ENCODE assay signal across 7 mouse cellular contexts in genomic region chr7:34167766-34168469, GRCm38 (mm10). TPM values are rescaled to one million over a fixed set of nuclear protein-coding genes. Genes with fewer than 3 reads are reported as not detected.
DNase-seq lines count a peak whose midpoint lies in the region; ATAC-seq and TF ChIP-seq lines count a peak whose summit lies in the region.

No protein-coding gene starts in this region.

- peaks cover 33% of the 10 kb centered on the region for H3K36me3 ChIP-seq in heart, embryonic 13.5 days
- peaks cover 23% of the 10 kb centered on the region for H3K36me3 ChIP-seq in limb, embryonic 14.5 days (ENCODE audit: control insufficient read depth, insufficient read depth, low read length)
- peaks cover 8% of the 10 kb centered on the region; the same call in 1 of the 2 replicates for H3K36me3 ChIP-seq in midbrain, embryonic 16.5 days (ENCODE audit: control insufficient read depth, insufficient read depth, low read length)

- no peaks in the 10 kb centered on the region for H3K27me3 ChIP-seq in heart, embryonic 13.5 days (replicated peaks)
- H3K27me3 ChIP-seq in limb, embryonic 14.5 days (ENCODE audit: control insufficient read depth, insufficient read depth, low read length): no peaks in the 10 kb centered on the region
- no peaks in the 10 kb centered on the region for H3K27me3 ChIP-seq in midbrain, embryonic 16.5 days (ENCODE audit: control insufficient read depth, insufficient read depth, low read depth, low read length)

- peak overlapping the region; percentile 79 for H3K4me2 ChIP-seq in heart, embryonic 13.5 days
- peak overlapping the region; percentile 82 for H3K4me2 ChIP-seq in limb, embryonic 14.5 days (replicated peaks; ENCODE audit: low read depth, low read length, severe bottlenecking)
- H3K4me2 ChIP-seq in midbrain, embryonic 16.5 days (ENCODE audit: low read length): peak overlapping the region; percentile 97

- no peak for TF ChIP-seq POLR2A in cortical plate, adult 2 months (IDR thresholded peaks at IDR 0.05; ENCODE audit: extremely low read depth, insufficient read depth, low read length)
- TF ChIP-seq POLR2A in limb, embryonic 14.5 days (IDR thresholded peaks at IDR 0.05; ENCODE audit: borderline replicate concordance, extremely low read depth, insufficient read depth, insufficient read length): no peak

- H3K9me3 ChIP-seq in heart, embryonic 13.5 days: no peaks in the 10 kb centered on the region
- no peaks in the 10 kb centered on the region for H3K9me3 ChIP-seq in limb, embryonic 14.5 days (ENCODE audit: control insufficient read depth, low read length)
- H3K9me3 ChIP-seq in midbrain, embryonic 16.5 days (replicated peaks; ENCODE audit: control insufficient read depth, low read length, poor library complexity, severe bottlenecking): no peaks in the 10 kb centered on the region

- H3K4me1 ChIP-seq in cortical plate, adult 2 months (ENCODE audit: control insufficient read depth, insufficient read depth, low read length): no peaks in the 10 kb centered on the region
- H3K4me1 ChIP-seq in heart, embryonic 13.5 days: peaks cover 12% of the 10 kb centered on the region
- H3K4me1 ChIP-seq in limb, embryonic 14.5 days (ENCODE audit: control insufficient read depth, insufficient read depth, low read length): peaks cover 3% of the 10 kb centered on the region; the same call in 1 of the 2 replicates
- peaks cover 9% of the 10 kb centered on the region for H3K4me1 ChIP-seq in midbrain, embryonic 16.5 days (ENCODE audit: control insufficient read depth, insufficient read depth, low read length)

- WGBS in heart, embryonic 13.5 days: under 1% methylated on average over 54 of the region's 54 CpGs
- under 1% methylated on average over 54 of the region's 54 CpGs for WGBS in limb, embryonic 14.5 days
- WGBS in midbrain, embryonic 16.5 days: 0% methylated on average over 40 of the region's 54 CpGs

- peak overlapping the region; percentile 79; the same call in 1 of the 2 replicates for H3K27ac ChIP-seq in cortical plate, adult 2 months (ENCODE audit: insufficient read depth, low read length)
- peak overlapping the region; percentile 93 for H3K27ac ChIP-seq in heart, embryonic 13.5 days (replicated peaks)
- peak overlapping the region; percentile 92 for H3K27ac ChIP-seq in limb, embryonic 14.5 days (replicated peaks; ENCODE audit: low read depth, low read length)
- peak overlapping the region; percentile 86 for H3K27ac ChIP-seq in midbrain, embryonic 16.5 days (ENCODE audit: low read length)

- H3K4me3 ChIP-seq in cortical plate, adult 2 months (ENCODE audit: insufficient read depth, low read length): peak overlapping the region; percentile 84
- peak overlapping the region; percentile 90 for H3K4me3 ChIP-seq in heart, embryonic 13.5 days
- H3K4me3 ChIP-seq in limb, embryonic 14.5 days (replicated peaks; ENCODE audit: low read length): peak overlapping the region; percentile 94
- peak overlapping the region; percentile 99 for H3K4me3 ChIP-seq in midbrain, embryonic 16.5 days (ENCODE audit: low read depth, low read length)

- DNase-seq in urinary bladder, postnatal 36 days (ENCODE audit: low spot score in 2 of 2): peak; percentile 3 to 8
- no peak for DNase-seq in urinary bladder, postnatal 14 days (ENCODE audit: low spot score)
- peak; percentile 6 for DNase-seq in limb, embryonic 14.5 days (ENCODE audit: low spot score)
- DNase-seq in adrenal gland, postnatal 10 days: no peak

- ATAC-seq in heart, embryonic 13.5 days (ENCODE audit: extremely low read depth, insufficient number of reproducible peaks, low FRiP score, low TSS enrichment): peak; percentile 18; the same call in 1 of the 2 replicates
- ATAC-seq in limb, embryonic 14.5 days (ENCODE audit: low FRiP score, low read depth): peak; percentile 72
- peak; percentile 44; the same call in 1 of the 2 replicates for ATAC-seq in midbrain, embryonic 16.5 days

- peak overlapping the region; percentile 97 for H3K9ac ChIP-seq in heart, embryonic 13.5 days
- peak overlapping the region; percentile 95 for H3K9ac ChIP-seq in limb, embryonic 14.5 days (ENCODE audit: low read depth, low read length, severe bottlenecking)
- peak overlapping the region; percentile 97 for H3K9ac ChIP-seq in midbrain, embryonic 16.5 days (ENCODE audit: low read depth, low read length)

- no peak for TF ChIP-seq CTCF in cortical plate, adult 2 months (IDR thresholded peaks at IDR 0.05; ENCODE audit: extremely low read depth, insufficient read depth, low read length)

RNA-seq across cellular contexts. Expression of gene Uba2, which starts 1.5 kb away (rescaled TPM):
- 97.3 and 99.8 TPM in 2 replicates for polyA plus RNA-seq in cortical plate, adult 2 months (2012; rRNA removed)
- polyA plus RNA-seq in heart, embryonic 13.5 days (2015; fragmentation: Nextera tagmentation; extraction: Ambion mirVana): 111 and 114 TPM in 2 replicates
- 132 and 147 TPM in 2 replicates for polyA plus RNA-seq in limb, embryonic 14.5 days (2012; rRNA removed)
- polyA plus RNA-seq in limb, embryonic 14.5 days (2014; fragmentation: Nextera tagmentation; extraction: Ambion mirVana): 182 and 195 TPM in 2 replicates
- 163 and 172 TPM in 2 replicates for polyA plus RNA-seq in midbrain, embryonic 16.5 days (2015; fragmentation: Nextera tagmentation; extraction: Ambion mirVana)
- 10 to 100 TPM; 77.6 to 77.7 TPM for total RNA-seq in adrenal gland, postnatal 10 days (2021)

RNA-seq across cellular contexts. Expression of gene Pdcd2l, which starts 28.5 kb away (rescaled TPM):
- 28.3 and 30.5 TPM in 2 replicates for polyA plus RNA-seq in cortical plate, adult 2 months (2012; rRNA removed)
- 53.3 and 53.8 TPM in 2 replicates for polyA plus RNA-seq in heart, embryonic 13.5 days (2015; fragmentation: Nextera tagmentation; extraction: Ambion mirVana)
- polyA plus RNA-seq in limb, embryonic 14.5 days (2012; rRNA removed): 44.0 and 44.5 TPM in 2 replicates
- 49.9 and 57.1 TPM in 2 replicates for polyA plus RNA-seq in limb, embryonic 14.5 days (2014; fragmentation: Nextera tagmentation; extraction: Ambion mirVana)
- 76.9 and 84.3 TPM in 2 replicates for polyA plus RNA-seq in midbrain, embryonic 16.5 days (2015; fragmentation: Nextera tagmentation; extraction: Ambion mirVana)
- total RNA-seq in adrenal gland, postnatal 10 days (2021): 10 to 100 TPM; 23.2 TPM

RNA-seq across cellular contexts. Expression of gene Wtip, which starts 34.9 kb away (rescaled TPM):
- polyA plus RNA-seq in cortical plate, adult 2 months (2012; rRNA removed): 11.0 and 12.5 TPM in 2 replicates
- 4.0 and 5.1 TPM in 2 replicates for polyA plus RNA-seq in heart, embryonic 13.5 days (2015; fragmentation: Nextera tagmentation; extraction: Ambion mirVana)
- 62.4 and 77.4 TPM in 2 replicates for polyA plus RNA-seq in limb, embryonic 14.5 days (2012; rRNA removed)
- 8.6 and 10.8 TPM in 2 replicates for polyA plus RNA-seq in limb, embryonic 14.5 days (2014; fragmentation: Nextera tagmentation; extraction: Ambion mirVana)
- polyA plus RNA-seq in midbrain, embryonic 16.5 days (2015; fragmentation: Nextera tagmentation; extraction: Ambion mirVana): 2.4 and 3.8 TPM in 2 replicates
- total RNA-seq in adrenal gland, postnatal 10 days (2021): 10 to 100 TPM; 25.3 to 30.2 TPM

Comparison
In these comparisons a context has a peak if more than half of its experiments do, and no peak if none do; other contexts are left out.
1. DNase-seq: peak in urinary bladder, postnatal 36 days (2 of 2) and limb, embryonic 14.5 days (single experiment); none in urinary bladder, postnatal 14 days (single experiment) and adrenal gland, postnatal 10 days (single experiment).
2. ATAC-seq: peak in every context shown above with its lines; median percentile 72 in limb, embryonic 14.5 days; 44 in midbrain, embryonic 16.5 days; 18 in heart, embryonic 13.5 days.
3. Peak in every context shown above with its lines, with median percentiles within 50 percentile points of each other: H3K27ac ChIP-seq, H3K4me3 ChIP-seq, H3K4me2 ChIP-seq and H3K9ac ChIP-seq.